Mouse (Mus musculus): ENCODE data around the gene Lancl1.

DNA sequence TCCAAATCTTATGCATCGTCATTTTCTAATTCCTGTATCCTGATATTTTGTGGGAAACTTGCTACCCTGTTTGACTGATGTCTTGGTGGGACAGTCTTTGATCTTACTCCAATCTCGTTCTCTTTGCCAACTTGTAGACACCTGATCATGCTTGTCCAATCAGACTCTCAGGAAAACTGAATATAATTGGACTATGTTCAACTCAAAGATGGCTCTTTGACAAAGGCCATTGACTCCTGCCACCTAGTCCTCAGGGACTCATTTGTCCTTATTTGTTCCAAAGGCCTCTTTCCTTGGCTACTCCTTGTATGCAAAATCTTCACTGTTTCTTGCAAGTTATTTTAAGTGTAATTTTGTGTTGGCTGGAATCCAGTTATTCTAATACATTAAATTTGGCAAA, 40.0 kb upstream of the Lancl1 start:
- TF ChIP-seq POLR2A (IDR thresholded peaks at IDR 0.05; ENCODE audit: insufficient read depth, low read length) (no peak), CTCF (IDR thresholded peaks at IDR 0.05; ENCODE audit: low read depth, low read length) (no peak), EP300 (IDR thresholded peaks at IDR 0.05; ENCODE audit: insufficient read depth, low read depth, low read length) (no peak)
